Mouse (Mus musculus): Measurements from ENCODE around the gene Nfkbid.

- TF ChIP-seq CTCF (IDR thresholded peaks at IDR 0.05; ENCODE audit: borderline replicate concordance, insufficient read depth, low read length) (no peak), POLR2A (IDR thresholded peaks at IDR 0.05; ENCODE audit: low read depth, low read length) (no peak)
Measured at GRCm38 (mm10) chr7:30393631-30394030, 27.9 kb upstream of the Nfkbid start.
